Mouse (Mus musculus) spleen, adult 12 weeks (tissue): Measurements from ENCODE around the gene Olfr95.
"Not testable (repeated sequence)": the region's sequence is repeated elsewhere in the genome, so short reads cannot be mapped to it uniquely, and the experiment has no call there.

ENCODE experiments used
- DNase-seq: peaks from one replicate; pipeline ENCODE4 v3.0.0; 2022; ENCODE audit warnings: low spot score

Gene Olfr95

DNA sequence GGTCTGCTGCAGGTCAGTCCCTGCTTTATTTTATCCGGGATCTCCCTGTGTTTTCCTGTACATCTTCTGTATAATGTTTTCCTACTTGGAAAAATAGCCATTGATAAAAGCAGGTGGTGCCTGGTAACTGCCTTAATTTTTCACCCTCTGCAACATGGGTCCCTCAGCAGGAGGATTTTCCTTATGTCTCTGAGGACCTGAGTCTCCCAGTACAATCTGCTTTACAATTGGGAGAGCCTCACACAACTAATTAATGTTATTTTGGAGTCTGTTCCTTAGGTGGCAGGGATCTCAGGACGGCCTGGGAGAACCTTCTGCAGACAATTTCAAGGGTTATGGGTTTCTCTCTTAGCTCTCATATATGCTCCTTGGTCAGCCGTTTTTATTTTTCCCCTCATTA, at the start of gene Olfr95:
Olfr95 (minus strand) TSS at position 101 of the 400 bp plus-strand sequence.
- DNase-seq = no peak

DNA sequence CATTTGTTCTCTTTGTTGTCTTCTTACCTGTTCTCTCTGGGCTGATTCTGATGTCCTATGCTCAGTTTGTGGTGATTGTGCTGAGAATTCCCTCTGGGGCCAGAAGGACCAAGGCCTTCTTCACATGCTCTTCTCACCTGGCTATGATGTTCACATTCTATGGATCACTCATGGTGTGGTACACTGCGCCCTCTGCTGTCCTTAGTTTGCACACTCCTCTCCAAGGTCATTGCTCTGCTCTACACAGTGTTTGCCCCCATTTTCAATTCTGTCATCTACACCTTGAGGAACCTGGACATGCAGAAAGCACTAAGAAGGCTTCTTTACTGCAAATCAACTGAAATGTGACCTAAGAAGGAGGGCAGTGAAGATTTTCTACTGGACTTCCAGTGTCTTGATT, 37.6 kb upstream of the Olfr95 start:
- DNase-seq = peak; percentile 3

DNA sequence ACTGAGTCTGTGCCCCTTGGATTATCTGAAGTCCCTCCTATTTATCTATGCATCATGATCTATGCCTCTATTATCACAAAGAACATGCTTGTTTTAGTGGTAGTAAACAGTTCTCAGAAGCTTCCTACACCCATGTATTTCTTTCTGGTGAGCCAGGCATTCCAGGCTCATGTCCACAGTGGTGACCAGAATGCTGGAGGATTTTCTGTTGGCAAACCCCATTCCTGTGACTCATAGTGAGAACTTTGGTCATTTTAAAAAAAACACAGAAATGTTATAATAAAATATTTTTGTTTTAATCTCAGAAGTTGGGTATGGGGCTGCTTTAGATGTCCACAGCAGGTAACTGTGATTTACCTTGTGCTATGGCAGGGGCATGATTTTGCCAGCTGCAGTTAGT, 36.5 kb upstream of the Olfr95 start:
- no peak for DNase-seq

DNA sequence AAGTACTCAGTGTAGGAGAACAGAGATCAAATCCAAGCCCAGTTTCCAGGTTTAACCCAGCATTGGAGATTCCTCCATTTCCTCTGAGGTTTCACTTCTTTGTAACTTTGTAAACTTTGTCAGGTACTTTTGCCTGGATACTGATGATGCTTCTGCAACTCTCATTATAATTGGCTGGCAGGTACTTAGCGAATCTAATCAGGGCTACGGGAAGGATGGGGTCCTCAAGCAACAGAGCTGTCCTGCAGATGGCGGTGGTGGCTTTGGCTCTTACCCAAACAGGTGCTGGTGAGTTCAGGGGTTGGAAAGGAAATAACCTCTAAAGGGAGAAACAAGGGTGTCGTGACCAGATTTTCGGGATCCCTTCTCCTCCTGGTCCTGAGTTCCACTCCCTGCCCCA, 33.8 kb upstream of the Olfr95 start:
- peak; percentile 19 for DNase-seq

DNA sequence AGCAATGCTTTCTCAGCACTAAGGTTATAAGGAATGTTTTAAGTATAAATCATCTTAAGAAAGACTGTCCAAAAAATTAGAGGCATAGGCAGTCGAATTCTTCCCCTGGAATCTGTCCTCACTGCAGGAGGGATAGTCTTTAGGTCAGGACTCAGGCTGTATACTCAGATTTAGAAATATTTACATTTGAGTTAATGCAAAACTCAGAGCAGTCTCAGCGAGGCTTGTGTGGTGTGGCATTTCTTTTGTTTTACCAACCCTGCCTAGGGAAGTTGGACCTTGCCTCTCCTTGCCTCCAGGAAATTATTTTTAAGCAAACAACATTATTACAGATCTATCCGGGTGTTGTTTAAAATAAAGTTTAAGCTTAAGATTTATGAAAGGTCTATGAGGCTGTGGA, 29.3 kb upstream of the Olfr95 start:
- DNase-seq = no peak

DNA sequence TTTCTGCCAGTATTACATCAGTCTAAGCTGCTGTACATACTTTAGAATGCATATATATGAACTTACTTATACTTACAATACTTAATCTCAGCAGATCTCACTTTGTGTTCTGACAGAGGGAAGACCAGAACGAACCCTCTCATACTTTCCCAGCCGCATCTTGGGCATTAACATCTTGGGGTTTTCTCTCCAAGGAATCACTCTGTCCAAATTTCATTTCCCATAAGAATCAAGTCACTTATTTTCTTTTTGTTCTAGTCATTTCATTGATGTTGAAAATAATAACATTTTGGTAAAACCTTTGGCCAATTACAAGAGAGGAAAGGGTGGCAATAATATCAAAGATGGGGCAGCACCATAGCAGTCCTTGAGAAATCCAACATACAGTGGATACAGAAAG, 24.3 kb upstream of the Olfr95 start, which contains the start of gene Olfr97:
Olfr97 (minus strand) TSS at position 101 of the 400 bp plus-strand sequence.
- not testable (repeated sequence) for DNase-seq

DNA sequence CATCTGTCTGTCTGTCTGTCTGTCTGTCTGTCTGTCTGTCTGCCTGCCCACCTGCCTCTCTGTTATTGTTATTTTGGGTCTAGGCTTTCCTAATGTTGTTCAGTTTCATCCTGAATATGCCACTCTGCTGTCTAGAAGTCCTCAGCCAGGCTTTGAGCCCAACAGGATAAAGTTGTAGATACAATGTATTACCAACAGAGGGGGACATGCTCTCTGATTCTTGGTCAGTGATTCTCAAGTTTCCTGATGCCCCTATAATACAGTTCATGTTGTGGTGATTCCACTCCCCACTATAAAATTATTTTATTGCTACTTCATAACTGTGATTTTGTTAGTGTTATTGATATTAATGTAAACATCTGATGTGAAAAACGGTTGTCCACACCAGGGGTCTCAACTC, 9.0 kb upstream of the Olfr95 start:
- no peak for DNase-seq

DNA sequence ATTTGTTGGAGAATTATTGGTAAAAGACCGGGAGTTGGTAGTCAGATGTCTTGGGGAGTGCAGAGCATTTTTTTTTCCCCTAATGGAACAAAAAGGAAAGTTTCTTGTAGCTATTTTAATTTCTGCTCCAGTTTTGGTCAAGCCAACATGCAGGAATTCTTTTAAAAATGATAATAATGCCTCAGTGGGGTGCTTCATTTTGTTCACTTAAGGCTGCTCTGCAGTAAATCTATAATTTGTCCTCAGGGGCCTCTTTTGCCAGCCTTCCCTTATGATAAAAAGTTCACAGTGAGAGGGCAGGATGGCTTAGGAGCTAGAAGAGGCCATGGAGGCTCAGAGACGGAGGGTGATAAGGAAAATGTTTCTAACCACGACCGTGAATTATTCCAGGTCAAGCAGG, 6.9 kb upstream of the Olfr95 start, which contains the start of gene Olfr96:
Olfr96 (plus strand) TSS at position 301 of the 400 bp plus-strand sequence.
- no peak for DNase-seq

DNA sequence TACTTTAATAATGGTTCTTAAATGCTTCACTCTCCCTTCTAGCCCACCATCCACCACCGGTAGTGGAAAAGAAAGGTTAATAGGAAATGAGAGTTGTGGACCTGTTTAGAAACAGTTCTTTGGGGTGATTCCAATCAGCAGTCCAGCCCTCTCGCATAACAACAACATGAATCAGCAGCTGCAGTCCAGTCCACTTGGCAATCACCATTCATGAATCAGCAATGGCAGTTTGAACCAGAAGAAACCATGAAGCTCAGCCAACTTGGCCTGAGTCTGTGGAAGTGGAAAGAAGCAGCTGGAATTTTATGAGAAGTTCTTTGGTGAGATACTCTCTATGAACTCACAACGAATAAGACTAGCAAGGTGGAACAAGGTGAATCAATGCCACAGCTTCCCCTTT, 5.6 kb upstream of the Olfr95 start:
- DNase-seq = no peak

DNA sequence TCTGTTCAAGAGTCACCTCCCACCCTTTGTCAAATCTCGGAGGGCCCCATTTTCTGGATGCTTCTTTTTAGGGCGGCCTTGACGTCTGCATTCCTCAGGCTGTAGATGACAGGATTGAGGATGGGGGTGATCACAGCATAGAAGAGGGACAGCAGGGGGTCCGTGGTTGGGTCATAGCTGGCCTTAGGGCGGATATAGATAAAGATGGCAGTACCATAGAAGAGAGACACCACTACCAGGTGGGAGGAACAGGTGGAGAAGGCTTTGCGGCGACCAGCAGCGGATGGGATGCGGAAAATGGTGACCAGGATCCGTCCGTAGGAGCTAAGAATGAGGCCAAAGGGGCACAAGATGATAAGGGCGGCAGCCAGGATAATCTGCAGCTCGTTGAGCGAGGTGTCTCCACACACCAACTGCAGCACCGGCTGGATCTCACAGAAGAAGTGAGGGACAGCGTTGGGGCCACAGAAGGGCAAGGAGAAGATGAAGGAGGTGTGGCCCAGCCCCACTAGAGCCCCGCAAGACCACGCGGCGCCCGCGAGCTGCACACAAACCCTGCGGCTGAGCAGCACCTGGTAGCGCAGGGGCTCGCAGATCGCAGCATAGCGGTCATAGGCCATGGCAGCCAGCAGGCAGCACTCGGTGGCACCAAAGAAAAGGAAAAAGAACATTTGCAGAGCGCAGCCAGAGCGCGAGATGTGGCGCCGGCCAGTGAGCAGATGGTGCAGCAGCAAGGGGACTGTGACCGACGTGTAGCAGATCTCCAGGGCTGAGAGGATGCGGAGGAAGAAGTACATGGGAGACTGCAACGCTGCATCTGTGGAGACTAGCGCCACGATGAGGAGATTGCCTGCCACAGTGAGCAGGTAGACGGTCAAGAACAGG, 1.8 kb downstream of the Olfr95 start:
- DNase-seq = no peak

DNA sequence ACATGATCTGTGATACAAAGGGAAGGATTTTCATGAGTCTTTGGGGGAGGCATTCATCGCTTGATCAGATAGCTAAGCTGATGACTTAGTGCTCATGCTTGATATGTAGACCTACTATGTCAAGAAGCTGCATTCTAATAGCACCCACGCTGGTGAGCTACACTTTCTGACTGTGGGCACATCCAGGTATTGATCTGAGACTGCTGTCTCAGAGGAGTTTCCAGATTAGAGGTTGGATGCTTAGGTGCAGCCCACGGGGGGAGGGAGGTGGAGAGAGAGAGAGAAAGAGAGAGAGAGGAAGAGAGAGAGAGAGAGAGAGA, 9.0 kb downstream of the Olfr95 start:
- DNase-seq = no peak

DNA sequence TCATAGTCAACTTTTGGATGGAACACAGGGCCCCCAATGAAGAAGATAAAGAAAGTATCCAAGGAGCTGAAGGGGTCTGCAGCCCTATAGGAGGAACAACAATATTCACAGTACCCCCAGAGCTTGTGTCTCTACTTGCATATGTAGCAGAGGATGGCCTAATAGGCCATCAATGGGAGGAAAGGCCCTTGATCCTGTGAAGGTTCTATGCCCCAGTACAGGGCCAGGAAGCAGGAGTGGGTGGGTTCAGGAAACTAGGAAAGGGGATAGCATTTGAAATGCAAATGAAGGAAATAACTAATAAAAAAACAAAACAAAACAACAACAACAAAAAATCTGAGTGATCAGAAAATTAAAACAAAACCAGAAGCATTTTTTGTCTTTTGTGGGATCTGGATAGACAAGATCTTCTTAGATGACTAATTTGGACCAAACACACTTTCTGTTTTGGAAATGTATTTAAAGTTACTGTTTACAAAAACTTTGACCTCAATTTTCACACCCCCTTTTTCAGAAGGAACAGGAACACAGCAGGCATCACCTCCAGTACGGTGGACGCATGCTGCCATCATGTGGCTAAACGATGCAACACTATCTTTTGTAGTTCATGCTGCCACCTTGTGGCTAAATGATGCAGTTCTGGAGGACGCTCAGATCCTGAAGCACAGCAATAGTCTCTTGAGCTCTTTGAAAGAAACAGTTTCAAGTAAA, 9.6 kb downstream of the Olfr95 start:
- peak; percentile 25 for DNase-seq

DNA sequence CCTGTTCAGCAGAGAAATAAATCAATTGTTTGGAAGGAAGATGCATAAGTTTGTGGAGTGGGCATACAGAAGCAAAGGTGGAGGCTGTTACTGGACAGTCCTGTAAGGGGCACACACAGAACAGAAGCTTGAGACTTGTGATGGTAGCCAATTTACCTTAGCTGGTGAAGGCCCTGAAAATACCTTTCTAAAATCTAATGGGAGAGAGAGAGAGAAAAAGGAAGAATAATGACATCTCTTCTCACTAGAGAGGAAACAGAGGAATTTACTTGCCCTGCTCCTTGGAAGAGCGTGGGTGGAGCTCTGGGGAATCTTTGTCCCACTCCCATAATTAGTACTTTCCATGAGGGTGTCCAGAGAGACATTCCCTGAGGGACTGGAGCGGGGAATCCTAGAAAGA, 12.0 kb downstream of the Olfr95 start, which contains the start of gene Olfr94:
Olfr94 (minus strand) TSS at position 101 of the 400 bp plus-strand sequence.
- no peak for DNase-seq

DNA sequence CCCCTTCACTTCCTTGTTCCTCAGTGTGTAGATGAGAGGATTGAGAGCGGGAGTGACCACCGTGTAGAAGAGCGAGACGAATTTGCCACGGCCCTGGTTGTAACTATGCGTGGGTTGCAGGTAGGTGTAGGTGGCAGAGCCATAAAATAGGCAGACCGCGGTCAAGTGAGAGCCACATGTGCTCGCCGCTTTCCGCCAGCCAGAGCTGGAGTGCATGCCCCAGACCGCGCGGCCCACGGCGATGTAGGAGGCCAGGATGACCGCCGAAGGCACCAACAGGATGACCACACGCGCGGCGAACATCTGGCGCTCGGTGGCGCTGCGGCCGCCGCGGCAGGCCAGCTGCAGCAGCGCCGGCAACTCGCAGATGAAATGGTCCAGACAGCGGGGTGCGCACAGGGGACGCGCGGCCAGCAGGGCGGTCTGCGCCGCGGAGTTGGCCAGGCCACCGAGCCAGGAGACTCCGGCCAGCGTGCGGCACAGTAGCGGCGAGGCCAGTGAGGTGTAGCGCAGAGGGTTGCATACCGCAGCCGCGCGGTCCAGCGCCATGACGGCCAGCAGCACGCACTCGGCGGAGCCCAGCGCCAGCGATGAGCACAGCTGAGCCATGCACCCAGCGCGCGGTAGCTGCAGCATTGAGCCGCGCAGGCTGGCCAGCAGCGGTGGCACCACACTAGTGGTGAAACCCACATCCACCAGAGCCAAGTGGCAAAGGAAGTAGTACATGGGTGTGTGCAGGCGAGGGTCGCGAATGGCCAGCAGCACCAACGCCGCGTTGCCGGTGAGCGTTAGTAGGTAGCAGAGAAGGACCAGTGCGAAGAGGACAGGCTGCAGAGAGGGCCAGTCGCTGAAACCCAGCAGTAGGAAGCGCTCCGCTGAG, 15.8 kb downstream of the Olfr95 start:
- DNase-seq = no peak

DNA sequence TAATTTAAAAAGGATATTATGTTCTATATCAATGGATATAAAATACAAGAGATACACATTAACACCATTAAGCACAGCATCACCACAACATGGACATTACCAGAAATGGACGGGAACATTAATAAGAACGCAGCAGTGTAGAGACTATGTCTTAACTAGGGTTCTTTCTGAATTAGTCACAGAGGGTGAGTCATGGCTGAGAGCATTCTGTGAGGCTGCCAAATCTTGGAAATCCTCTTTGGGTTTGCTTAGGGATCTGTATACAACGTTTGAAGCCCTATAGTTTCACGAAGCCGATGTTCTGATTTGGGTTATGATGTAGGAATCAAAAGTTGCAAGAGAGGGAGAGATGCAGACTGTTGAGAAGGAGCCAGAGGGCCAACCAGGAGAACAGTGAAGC, 18.1 kb downstream of the Olfr95 start:
- DNase-seq = no peak

DNA sequence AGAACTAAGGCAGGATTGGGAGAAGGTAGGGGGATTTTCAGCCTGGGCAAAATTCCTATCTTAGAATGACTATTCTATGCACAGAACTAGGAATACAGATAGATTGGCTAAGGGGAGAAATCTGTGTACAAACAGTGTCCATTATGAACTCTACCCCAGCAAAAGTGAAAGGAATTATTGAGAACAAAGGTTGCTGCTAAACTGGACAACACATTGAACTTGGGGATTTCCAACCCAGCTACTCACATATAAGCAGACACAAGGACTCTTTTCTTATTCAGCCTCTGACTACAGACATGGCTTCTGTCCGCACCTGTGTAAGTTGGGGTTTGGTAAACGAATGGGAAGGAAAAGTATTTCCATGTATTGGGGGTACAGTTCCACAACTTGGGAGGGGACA, 19.3 kb downstream of the Olfr95 start, which contains the start of gene Ubd:
Ubd (plus strand) TSS at position 237 of the 400 bp plus-strand sequence.
- no peak for DNase-seq

DNA sequence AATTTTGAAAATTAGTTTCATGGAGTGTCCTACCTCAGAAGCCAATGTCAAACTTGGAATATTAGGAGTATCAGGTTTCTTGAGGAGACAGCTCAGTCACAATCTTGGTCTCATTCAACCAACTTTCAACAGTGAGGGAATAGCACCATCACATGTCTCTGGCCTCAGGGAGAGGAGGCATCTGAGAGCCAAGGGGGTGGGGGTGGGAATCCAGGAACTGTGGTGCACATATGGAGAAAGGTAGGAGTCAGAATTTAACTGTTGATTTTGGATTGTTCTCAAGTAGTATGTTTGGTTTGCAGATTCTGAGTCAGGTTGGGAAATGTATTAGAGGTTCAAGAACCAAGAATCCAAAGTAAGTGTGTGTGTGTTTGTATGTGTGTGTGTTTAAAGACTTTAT, 19.9 kb downstream of the Olfr95 start:
- no peak for DNase-seq

DNA sequence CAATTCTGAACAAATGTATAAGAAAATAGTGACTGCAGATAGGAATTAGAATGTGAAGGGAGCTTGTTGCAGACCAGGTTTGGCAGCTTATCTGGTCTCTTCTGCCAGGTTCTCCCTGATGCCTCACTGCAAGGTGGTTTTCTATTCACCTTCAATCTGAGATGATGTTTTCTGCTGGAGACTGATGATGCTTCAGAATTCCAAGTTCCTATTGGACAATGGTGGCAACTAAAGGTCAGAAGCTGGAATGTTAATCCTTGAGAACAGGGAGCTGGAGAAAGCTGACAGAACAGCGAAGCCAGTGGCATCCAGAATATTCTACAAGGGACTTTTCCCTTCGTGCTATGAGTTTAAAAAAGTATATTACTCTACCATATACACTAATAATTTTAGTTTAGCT, 22.2 kb downstream of the Olfr95 start:
- DNase-seq = no peak

DNA sequence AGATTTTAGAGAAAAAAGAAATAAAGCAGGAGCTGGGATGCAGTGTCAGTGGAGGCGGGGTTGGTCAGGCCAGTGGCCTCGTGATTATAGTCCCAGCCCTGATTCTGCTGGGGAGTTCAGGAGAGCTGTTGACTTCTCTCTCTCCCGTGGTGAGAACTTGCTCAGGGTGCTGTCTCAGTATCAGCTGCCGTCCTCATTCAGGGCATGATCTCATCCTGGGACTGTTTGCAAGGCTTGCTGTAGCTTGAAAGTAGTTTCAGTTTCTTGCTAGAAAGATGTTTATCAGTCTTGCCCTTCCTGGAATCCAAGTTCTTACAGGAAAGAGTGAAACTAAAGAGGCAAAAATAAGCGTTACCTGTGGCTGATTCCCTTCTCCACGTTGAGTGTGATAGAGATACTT, 27.4 kb downstream of the Olfr95 start:
- no peak for DNase-seq

DNA sequence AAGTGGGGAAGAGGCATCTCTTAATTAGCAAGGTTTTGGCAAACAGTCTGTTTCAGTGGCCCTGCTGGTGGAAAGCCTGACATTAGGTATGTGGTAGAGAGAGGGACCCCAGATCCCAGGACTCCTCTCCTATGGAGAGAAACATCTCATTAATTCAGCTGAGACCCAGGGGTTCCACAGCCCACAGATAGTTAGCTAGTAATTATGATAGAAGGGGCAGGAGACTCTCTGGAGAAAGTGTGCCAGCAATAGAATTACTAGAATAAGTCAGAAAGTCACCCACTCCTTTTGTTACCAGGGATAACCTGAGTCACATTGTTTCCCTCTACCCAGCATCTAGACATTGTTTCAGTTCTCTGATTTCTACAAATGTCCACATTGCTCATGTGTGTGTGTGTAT, 51.5 kb downstream of the Olfr95 start, which contains the start of gene Olfr93:
Olfr93 (minus strand) TSS at position 101 of the 400 bp plus-strand sequence.
- no peak for DNase-seq
